Mouse (Mus musculus) midbrain, embryonic 16.5 days (tissue): ENCODE measurements around the gene Timp2. TPM values are rescaled to one million over a fixed set of nuclear protein-coding genes. Genes with fewer than 3 reads are reported as not detected.
"Not testable (repeated sequence)": the region's sequence is repeated elsewhere in the genome, so short reads cannot be mapped to it uniquely, and the experiment has no call there.

Experiments
- ATAC-seq: fragments of 200-750 bp; cut with Nextera tagmentation; 2 replicates; pipeline ENCODE4 v1.8.0; 2017; ENCODE audit warnings: moderate TSS enrichment
- H3K27ac ChIP-seq: fragments of 300-500 bp; sonication (generic); 2 replicates; pipeline ENCODE4 v1.5.1; 2014; ENCODE audit warnings: mild to moderate bottlenecking, low read length, mixed read lengths
- H3K27me3 ChIP-seq: fragments of 300-500 bp; sonication (generic); 2 replicates; pipeline ENCODE4 v1.6.1; 2014; ENCODE audit warnings: low read depth, low read length, mixed read lengths; ENCODE audit not compliant: control insufficient read depth, insufficient read depth
- H3K36me3 ChIP-seq: fragments of 300-500 bp; sonication (generic); 2 replicates; pipeline ENCODE4 v1.6.1; 2014; ENCODE audit warnings: mild to moderate bottlenecking, low read length, moderate library complexity, mixed read lengths; ENCODE audit not compliant: control insufficient read depth, insufficient read depth
- H3K4me1 ChIP-seq: fragments of 300-500 bp; sonication (generic); 2 replicates; pipeline ENCODE4 v1.6.1; 2014; ENCODE audit warnings: mild to moderate bottlenecking, low read length, mixed read lengths; ENCODE audit not compliant: control insufficient read depth, insufficient read depth
- H3K4me2 ChIP-seq: fragments of 300-500 bp; sonication (generic); 2 replicates; pipeline ENCODE4 v1.6.1; 2014; ENCODE audit warnings: mild to moderate bottlenecking, low read length, mixed read lengths
- H3K4me3 ChIP-seq: fragments of 300-500 bp; sonication (generic); 2 replicates; pipeline ENCODE4 v1.5.1; 2014; ENCODE audit warnings: low read depth, mild to moderate bottlenecking, low read length, moderate library complexity, mixed read lengths
- H3K9ac ChIP-seq: fragments of 300-500 bp; sonication (generic); 2 replicates; pipeline ENCODE4 v1.6.1; 2014; ENCODE audit warnings: low read depth, low read length, mixed read lengths
- H3K9me3 ChIP-seq: fragments of 300-500 bp; sonication (generic); replicated peaks from 2 replicates; pipeline ENCODE4 v1.6.1; 2014; ENCODE audit warnings: mild to moderate bottlenecking, low read length, mixed read lengths; ENCODE audit not compliant: control insufficient read depth, poor library complexity, severe bottlenecking
- WGBS: fragments of 180-500 bp; shearing (Covaris S2); extraction: QIAGEN DNeasy Blood & Tissue Kit; methylation state at CpG from one replicate; pipeline ENCODE4 v1.1.7; 2014; 5-methylcytosine and 5-hydroxymethylcytosine counted together
- polyA plus RNA-seq: library from polyadenylated mRNA; unstranded; fragments of >200 nt; fragmentation: Nextera tagmentation; extraction: Ambion mirVana; gene quantifications from 2 replicates; pipeline ENCODE4 v1.2.1, GENCODE M21; 2015

The Timp2 gene
- polyA plus RNA-seq, 1 experiment from 2014 or later, result 98.8 TPM

DNA sequence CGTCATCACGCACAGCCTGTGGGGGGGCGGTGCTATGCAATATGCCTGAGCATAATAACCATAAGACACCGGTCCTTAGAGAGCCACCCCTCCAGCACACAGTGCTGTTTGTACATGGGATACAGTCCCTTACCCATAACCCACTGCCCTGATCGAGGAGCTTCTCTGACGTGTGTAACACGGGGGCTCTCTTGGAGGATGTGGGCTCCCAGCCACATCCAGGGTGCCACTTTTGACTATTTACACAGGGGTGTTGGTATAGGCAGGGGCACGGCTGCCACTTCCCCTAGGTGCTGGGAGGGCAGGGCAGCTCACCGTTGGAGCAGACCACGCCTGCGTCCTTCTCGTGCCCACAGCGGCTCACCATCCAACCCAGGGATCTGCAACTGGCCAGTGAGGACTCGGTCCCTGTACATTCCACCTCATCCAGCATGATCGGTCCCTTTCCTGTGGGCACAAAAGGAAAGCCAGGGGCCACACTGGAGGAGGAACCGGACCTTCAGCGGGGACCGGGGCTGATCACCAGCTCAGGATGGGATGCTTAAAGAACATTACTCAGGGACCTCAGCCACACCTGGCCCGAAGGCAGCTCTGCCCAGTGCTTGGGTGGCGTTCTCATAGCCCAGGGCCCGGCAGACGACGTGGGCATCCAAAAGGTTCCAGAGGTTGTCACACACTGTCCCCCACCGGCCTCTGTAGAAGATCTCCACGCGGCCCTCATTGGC is 42.4 kb upstream of the Timp2 start:
- H3K9me3 ChIP-seq, result no peaks in the 10 kb centered on the region

DNA sequence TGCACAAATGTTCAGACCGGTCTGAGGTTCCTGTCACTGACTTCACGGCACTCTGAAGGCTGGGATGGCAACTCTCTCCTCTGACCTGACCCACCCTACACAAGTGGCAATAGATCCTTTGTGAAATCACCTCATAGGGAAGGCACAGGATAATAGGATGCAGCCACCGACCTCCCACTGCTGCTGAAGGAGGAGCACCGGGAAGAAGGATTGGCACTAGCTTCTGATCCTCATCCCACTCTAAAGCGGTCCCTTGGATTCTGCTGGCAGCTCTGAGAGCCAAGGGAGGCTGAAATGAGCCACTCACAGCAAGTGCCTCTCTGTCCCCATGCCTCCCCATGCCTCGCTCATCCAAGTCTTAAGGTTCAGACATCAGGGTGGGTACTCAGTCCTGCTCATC is 39.0 kb upstream of the Timp2 start:
- no peak for ATAC-seq
- Histone ChIP-seq H3K4me3 (no peak overlapping the region), H3K9ac (no peak overlapping the region), H3K36me3 (no peaks in the 10 kb centered on the region), H3K4me2 (no peak overlapping the region), H3K9me3 (no peaks in the 10 kb centered on the region), H3K27me3 (no peaks in the 10 kb centered on the region), H3K27ac (no peak overlapping the region), H3K4me1 (no peaks in the 10 kb centered on the region)
- 55% methylated on average over 6 of the region's 6 CpGs for WGBS

More for the DNA sequence above, 42.4 kb upstream of the Timp2 start:
- ATAC-seq, result no peak
- no peak overlapping the region for H3K27ac ChIP-seq
- H3K27me3 ChIP-seq, result no peaks in the 10 kb centered on the region
- no peaks in the 10 kb centered on the region for H3K36me3 ChIP-seq
- H3K9ac ChIP-seq, result no peak overlapping the region
- WGBS, result 92% methylated on average over 26 of the region's 26 CpGs
- H3K4me3 ChIP-seq, result no peak overlapping the region
- 0 out of 2 replicates have a peak, but pooled peaks cover 2% of the 10 kb centered on the region for H3K4me1 ChIP-seq
- no peak overlapping the region for H3K4me2 ChIP-seq

DNA sequence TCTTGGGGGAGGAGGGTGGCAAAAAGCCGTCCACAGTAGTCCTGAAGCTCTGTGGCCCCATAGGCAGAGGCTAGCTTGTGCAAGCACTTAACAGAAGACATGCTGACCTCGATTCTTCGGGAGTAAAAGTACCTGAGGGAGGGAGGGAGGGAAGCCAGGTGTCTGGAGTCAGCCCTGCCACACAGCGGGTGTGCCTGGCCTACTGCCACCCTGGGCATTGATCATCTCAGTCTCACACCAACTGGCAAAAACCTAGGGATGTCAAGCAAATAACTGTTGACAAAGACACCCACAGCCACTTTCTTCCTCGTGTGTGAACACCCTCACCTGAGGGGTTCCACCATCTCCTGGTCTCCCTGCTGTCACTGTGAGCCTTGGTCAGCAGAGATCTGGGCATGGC is 38.5 kb upstream of the Timp2 start:
- Histone ChIP-seq H3K4me3 (no peak overlapping the region), H3K36me3 (no peaks in the 10 kb centered on the region), H3K4me2 (no peak overlapping the region), H3K27me3 (no peaks in the 10 kb centered on the region), H3K9ac (no peak overlapping the region), H3K9me3 (no peaks in the 10 kb centered on the region), H3K4me1 (no peaks in the 10 kb centered on the region), H3K27ac (no peak overlapping the region)
- no peak for ATAC-seq
- 80% methylated on average over 5 of the region's 5 CpGs for WGBS

DNA sequence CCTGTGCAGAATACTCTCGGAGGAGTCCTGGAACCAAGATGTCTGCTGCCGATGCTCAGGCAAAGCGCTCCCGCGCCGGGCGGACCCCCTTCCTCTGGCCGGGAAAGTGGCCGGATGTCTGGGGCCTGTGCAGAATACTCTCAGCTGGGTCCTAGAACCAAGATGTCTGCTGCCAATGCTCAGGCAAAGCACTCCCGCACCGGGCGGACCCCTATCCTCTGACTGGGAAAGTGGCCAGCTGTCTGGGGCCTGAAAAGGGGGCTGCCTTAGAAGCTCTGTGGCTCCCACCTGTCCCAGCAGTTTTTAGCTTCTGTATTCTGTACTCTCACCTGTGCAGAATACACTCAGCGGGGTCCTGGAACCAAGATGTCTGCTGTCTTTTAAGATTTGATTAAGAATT is 32.3 kb upstream of the Timp2 start:
- not testable (repeated sequence) for H3K27me3 ChIP-seq, ATAC-seq, H3K4me3 ChIP-seq, H3K9ac ChIP-seq, H3K9me3 ChIP-seq, H3K4me1 ChIP-seq, H3K36me3 ChIP-seq, H3K27ac ChIP-seq, H3K4me2 ChIP-seq
- 92% methylated on average over 13 of the region's 13 CpGs for WGBS

DNA sequence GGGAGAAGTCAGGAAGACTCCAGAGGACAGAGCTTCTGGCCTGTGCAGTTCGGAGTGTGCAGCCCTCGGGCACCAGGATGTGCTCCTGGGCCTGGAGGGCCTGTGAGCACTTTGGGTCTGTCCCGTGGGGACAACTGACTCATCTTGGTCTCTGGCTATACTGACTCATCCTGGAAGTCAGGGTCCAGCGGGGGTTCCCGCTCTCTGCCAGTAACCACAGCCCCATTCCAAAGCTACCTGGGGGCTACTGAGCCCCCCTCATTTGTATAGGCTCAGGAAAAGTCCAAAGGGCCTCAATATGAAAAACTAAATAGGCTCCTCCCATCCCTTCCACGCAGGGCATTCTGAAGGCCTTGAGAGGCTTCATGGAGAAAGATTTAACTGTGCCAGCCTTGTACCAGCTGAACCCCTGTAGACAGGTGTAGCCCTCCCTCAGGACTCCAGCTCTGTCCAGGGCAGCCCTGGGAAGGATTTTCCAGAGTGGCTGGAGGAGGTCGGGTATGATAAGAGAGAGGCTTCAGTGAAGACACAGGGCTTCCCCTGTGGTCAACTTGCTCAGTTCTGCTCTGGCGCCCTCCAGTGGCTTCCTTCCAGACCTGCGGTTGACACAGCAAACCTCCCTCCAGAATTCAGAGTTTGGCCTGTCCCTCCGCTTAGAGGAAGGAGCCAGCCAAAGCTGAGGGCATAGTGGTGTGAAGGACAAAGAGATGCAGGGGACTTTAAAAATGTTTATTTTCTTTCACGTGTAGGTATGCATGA is 23.9 kb upstream of the Timp2 start:
- Histone ChIP-seq H3K4me1 (peaks cover 3% of the 10 kb centered on the region; the same call in 1 of the 2 replicates), H3K27ac (no peak overlapping the region), H3K4me3 (no peak overlapping the region), H3K9me3 (no peaks in the 10 kb centered on the region), H3K36me3 (no peaks in the 10 kb centered on the region), H3K9ac (no peak overlapping the region; the same call in 1 of the 2 replicates), H3K27me3 (no peaks in the 10 kb centered on the region), H3K4me2 (no peak overlapping the region)
- ATAC-seq, result 0 out of 2 replicates have a peak, but pooled peaks have one; percentile 58
- 46% methylated on average over 11 of the region's 11 CpGs for WGBS

DNA sequence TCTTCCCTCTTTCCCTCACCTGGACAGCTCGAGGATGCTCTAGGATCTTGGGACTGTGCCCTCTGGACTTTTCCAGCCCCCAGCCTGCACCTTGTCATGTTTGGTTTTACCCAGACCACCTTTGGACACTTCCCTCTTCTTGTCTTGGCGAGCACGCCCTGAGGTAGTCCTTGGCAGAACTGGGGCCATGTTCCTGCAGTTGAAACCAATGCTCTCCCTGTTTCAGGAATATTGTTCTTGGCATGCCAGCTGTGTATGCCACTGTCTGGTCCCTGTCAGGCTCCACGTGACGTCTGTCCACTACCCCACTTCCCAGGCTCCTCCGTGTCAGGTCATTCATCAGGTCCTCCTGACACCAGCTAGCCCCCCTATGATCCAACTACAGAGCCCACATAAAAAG is 23.1 kb upstream of the Timp2 start:
- no peak overlapping the region for H3K4me3 ChIP-seq
- peaks cover 3% of the 10 kb centered on the region; the same call in 1 of the 2 replicates for H3K4me1 ChIP-seq
- no peaks in the 10 kb centered on the region for H3K9me3 ChIP-seq
- ATAC-seq, result no peak
- H3K4me2 ChIP-seq, result no peak overlapping the region
- H3K36me3 ChIP-seq, result no peaks in the 10 kb centered on the region
- no peak overlapping the region for H3K9ac ChIP-seq
- no peak overlapping the region for H3K27ac ChIP-seq
- H3K27me3 ChIP-seq, result no peaks in the 10 kb centered on the region
- 91% methylated on average over 6 of the region's 6 CpGs for WGBS

DNA sequence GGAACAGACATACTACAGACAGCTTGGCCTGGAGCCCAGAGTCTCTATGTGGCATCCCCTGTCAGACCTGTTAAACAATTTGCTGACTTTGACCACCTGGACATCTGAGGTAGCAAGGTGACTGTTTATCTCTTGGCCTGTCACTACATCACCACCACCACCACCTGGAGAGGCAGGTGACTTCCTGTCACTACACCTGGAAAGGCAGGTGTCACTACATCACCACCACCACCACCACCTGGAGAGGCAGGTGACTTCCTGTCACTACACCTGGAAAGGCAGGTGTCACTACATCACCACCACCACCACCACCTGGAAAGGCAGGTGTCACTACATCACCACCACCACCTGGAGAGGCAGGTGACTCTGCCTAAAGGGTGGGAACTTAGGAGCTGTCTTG is 20.8 kb upstream of the Timp2 start:
- H3K9ac ChIP-seq, H3K9me3 ChIP-seq, H3K4me3 ChIP-seq, H3K27ac ChIP-seq, ATAC-seq, H3K4me2 ChIP-seq, H3K36me3 ChIP-seq, H3K27me3 ChIP-seq, H3K4me1 ChIP-seq: not testable (repeated sequence)

DNA sequence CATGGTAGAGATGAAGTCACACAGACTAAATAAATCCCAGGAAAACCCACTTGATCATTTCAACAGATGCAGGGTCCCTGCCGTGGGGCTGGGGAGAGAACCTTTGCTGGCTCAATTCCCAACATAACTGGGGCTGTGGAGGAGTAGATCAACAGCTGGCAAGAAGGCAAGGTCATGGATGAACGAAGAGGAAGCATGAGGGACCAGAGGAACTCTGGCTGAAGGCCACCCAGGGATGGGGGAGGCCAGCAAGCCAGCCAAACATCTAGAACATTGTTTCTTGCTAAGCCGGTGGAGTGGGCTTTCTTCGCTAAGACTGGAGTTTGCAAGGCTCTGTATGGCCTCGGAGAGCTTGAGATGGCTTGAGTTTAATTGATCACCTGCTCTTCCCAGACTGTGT is 20.3 kb upstream of the Timp2 start:
- no peaks in the 10 kb centered on the region for H3K27me3 ChIP-seq
- ATAC-seq, result no peak
- no peaks in the 10 kb centered on the region for H3K9me3 ChIP-seq
- H3K4me2 ChIP-seq, result no peak overlapping the region
- no peaks in the 10 kb centered on the region for H3K36me3 ChIP-seq
- 82% methylated on average over 5 of the region's 5 CpGs for WGBS
- no peak overlapping the region for H3K9ac ChIP-seq
- H3K27ac ChIP-seq, result no peak overlapping the region
- peaks cover 3% of the 10 kb centered on the region; the same call in 1 of the 2 replicates for H3K4me1 ChIP-seq
- no peak overlapping the region for H3K4me3 ChIP-seq

DNA sequence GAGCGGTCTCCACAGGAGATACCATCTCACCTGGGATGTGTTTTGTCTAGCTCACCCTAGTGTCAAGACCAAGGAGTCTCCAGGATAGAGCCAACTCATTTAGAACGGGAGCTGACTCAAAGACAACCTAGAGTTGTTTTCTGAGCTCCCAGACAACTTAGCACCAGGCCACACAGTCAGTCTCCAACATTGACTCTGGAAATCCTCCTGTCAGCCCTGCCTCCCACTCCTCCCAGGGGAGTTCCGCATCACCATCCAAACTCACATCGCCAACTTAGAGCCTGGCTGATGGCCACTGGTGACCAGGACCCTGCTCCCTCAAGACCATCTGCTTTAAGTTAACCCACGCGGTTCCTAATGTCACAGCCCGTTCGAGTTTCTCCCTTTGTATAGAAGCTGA is 19.9 kb upstream of the Timp2 start:
- H3K4me2 ChIP-seq, result no peak overlapping the region
- H3K27ac ChIP-seq, result no peak overlapping the region
- peaks cover 3% of the 10 kb centered on the region; the same call in 1 of the 2 replicates for H3K4me1 ChIP-seq
- WGBS, result 93% methylated on average over 8 of the region's 8 CpGs
- H3K36me3 ChIP-seq, result no peaks in the 10 kb centered on the region
- no peak for ATAC-seq
- H3K27me3 ChIP-seq, result no peaks in the 10 kb centered on the region
- H3K9me3 ChIP-seq, result no peaks in the 10 kb centered on the region
- no peak overlapping the region for H3K9ac ChIP-seq
- H3K4me3 ChIP-seq, result no peak overlapping the region
